9 mouse cellular contexts compared by ENCODE assay signal in genomic region chr11:74720668-74721067, GRCm38 (mm10). TPM values are rescaled to one million over a fixed set of nuclear protein-coding genes. Genes with fewer than 3 reads are reported as not detected.
DNase-seq lines count a peak whose midpoint lies in the region; ATAC-seq and TF ChIP-seq lines count a peak whose summit lies in the region.
"Had no signal": no experiment of that assay in that cellular context is flagged by ENCODE, and none has a peak within 500 bp of the region (broad histone marks: within the 10 kb centered on the region; RNA-seq: fewer than 3 reads in every experiment).

No protein-coding gene starts in this region.

- no peak overlapping the region for H3K4me3 ChIP-seq in heart, embryonic 14.5 days (ENCODE audit: control insufficient read depth in 1 of 2, insufficient read depth in 1 of 2, low read depth in 1 of 2, low read length in 2 of 2)
- H3K4me3 ChIP-seq in CH12.LX (replicated peaks in 1 of 3; ENCODE audit: low read depth in 2 of 3, low read length in 2 of 3, poor library complexity in 1 of 3) = no peak overlapping the region
- H3K4me3 ChIP-seq in liver, embryonic 13.5 days (replicated peaks) = peak overlapping the region; percentile 33

- ATAC-seq in heart, embryonic 14.5 days (ENCODE audit: insufficient number of reproducible peaks, insufficient read depth, low FRiP score, low read depth) = no peak
- no peak for ATAC-seq in liver, embryonic 13.5 days (ENCODE audit: low read depth)
- ATAC-seq in activated CD4-positive, CD25-positive, alpha-beta regulatory T cell, adult 4 months = no peak

- TF ChIP-seq EP300 in CH12.LX (IDR thresholded peaks at IDR 0.05; ENCODE audit: low read length) = no peak

- peak overlapping the region; percentile 56; the same call in 1 of the 2 replicates for H3K9ac ChIP-seq in heart, embryonic 14.5 days (ENCODE audit: low read length)
- H3K9ac ChIP-seq in CH12.LX (ENCODE audit: insufficient read depth, low read depth) = 0 out of 2 replicates have a peak overlapping the region, but pooled peaks have one; percentile 18
- H3K9ac ChIP-seq in liver, embryonic 13.5 days = peak overlapping the region; percentile 50

- intact Hi-C loops in heart, postnatal 10 days (cut with DNase I) = no loop called here

- TF ChIP-seq RAD21 in CH12.LX (IDR thresholded peaks at IDR 0.05; ENCODE audit: low read depth, low read length) = no peak

- peaks cover 0 to 38% of the 10 kb centered on the region in 2 experiments; a peak in 3 of 4 replicates for H3K4me1 ChIP-seq in heart, embryonic 14.5 days (ENCODE audit: control insufficient read depth in 2 of 2, insufficient read depth in 2 of 2, low read length in 2 of 2)
- peaks cover 3 to 36% of the 10 kb centered on the region in 2 experiments; a peak in 3 of 4 replicates for H3K4me1 ChIP-seq in CH12.LX (ENCODE audit: control insufficient read depth in 1 of 2, insufficient read depth in 2 of 2)
- H3K4me1 ChIP-seq in liver, embryonic 13.5 days (replicated peaks) = peaks cover 57% of the 10 kb centered on the region

- WGBS in heart, embryonic 14.5 days = 51% methylated on average over 1 of the region's 1 CpGs
- WGBS in liver, embryonic 13.5 days (ENCODE audit: insufficient replicate concordance) = 61% methylated on average over 1 of the region's 1 CpGs

- H3K36me3 ChIP-seq in heart, embryonic 14.5 days (ENCODE audit: control insufficient read depth, insufficient read depth, low read length) = no peaks in the 10 kb centered on the region
- H3K36me3 ChIP-seq in CH12.LX (replicated peaks in 1 of 2; ENCODE audit: control insufficient read depth in 1 of 2, insufficient read depth in 1 of 2, low read length in 1 of 2) = peaks cover 0 to 13% of the 10 kb centered on the region in 2 experiments
- no peaks in the 10 kb centered on the region for H3K36me3 ChIP-seq in liver, embryonic 13.5 days

- no peak for DNase-seq in heart, postnatal 10 days
- no peak for DNase-seq in CH12.LX (ENCODE audit: extremely low read depth)
- peak; percentile 83 for DNase-seq in R1 (ENCODE audit: low read depth, low spot score)
- no peak for DNase-seq in liver, embryonic 13.5 days
- no peak for DNase-seq in adrenal gland, postnatal 10 days
- DNase-seq in lung, postnatal 25 days (ENCODE audit: low spot score) = no peak
- DNase-seq: cerebellum, postnatal 36 days had no signal

- TF ChIP-seq POLR2A in CH12.LX (IDR thresholded peaks at IDR 0.05; ENCODE audit: low read depth, low read length) = no peak

- H3K4me2 ChIP-seq in heart, embryonic 14.5 days (ENCODE audit: low read length) = peak overlapping the region; percentile 52
- peak overlapping the region; percentile 71 for H3K4me2 ChIP-seq in CH12.LX (ENCODE audit: insufficient read depth, low read depth, poor library complexity, severe bottlenecking)
- peak overlapping the region; percentile 56 for H3K4me2 ChIP-seq in liver, embryonic 13.5 days

- dilution Hi-C loops in CH12.LX (cut with MboI; ENCODE audit: extremely low pct_ligation_motif_present, extremely low pct_unique_long_range_greater_than_20kb, low sequenced_read_pairs) = no loop called here

- H3K79me2 ChIP-seq in CH12.LX (replicated peaks; ENCODE audit: control insufficient read depth, extremely low read depth, insufficient read depth, poor library complexity, severe bottlenecking) = peaks cover 72% of the 10 kb centered on the region

- H3K27me3 ChIP-seq in heart, embryonic 14.5 days (ENCODE audit: control insufficient read depth, insufficient read depth, low read length) = no peaks in the 10 kb centered on the region
- H3K27me3 ChIP-seq in CH12.LX (replicated peaks) = no peaks in the 10 kb centered on the region
- H3K27me3 ChIP-seq in liver, embryonic 13.5 days = no peaks in the 10 kb centered on the region

- in situ Hi-C loops in CH12.LX (cut with MboI; ENCODE audit: low pct_ligation_motif_present, low pct_unique_long_range_greater_than_20kb, low sequenced_read_pairs) = no loop called here

- H3K27ac ChIP-seq in heart, embryonic 14.5 days (replicated peaks in 1 of 2; ENCODE audit: control insufficient read depth in 1 of 2, insufficient read depth in 1 of 2, low read depth in 2 of 2, low read length in 2 of 2) = peak overlapping the region; percentile 39 to 57; a peak in 2 of 4 replicates
- no peak overlapping the region for H3K27ac ChIP-seq in CH12.LX (ENCODE audit: insufficient read depth, low read depth)
- H3K27ac ChIP-seq in liver, embryonic 13.5 days = peak overlapping the region; percentile 60

- H3K9me3 ChIP-seq in heart, embryonic 14.5 days (ENCODE audit: control insufficient read depth, low read length) = no peaks in the 10 kb centered on the region
- no peaks in the 10 kb centered on the region for H3K9me3 ChIP-seq in CH12.LX (replicated peaks; ENCODE audit: low read length)
- no peaks in the 10 kb centered on the region for H3K9me3 ChIP-seq in liver, embryonic 13.5 days (replicated peaks)

- no peak for TF ChIP-seq CTCF in CH12.LX (conservative IDR thresholded peaks at IDR 0.05 in 1 of 2, IDR thresholded peaks at IDR 0.05 in 1 of 2; ENCODE audit: low read depth in 2 of 2, low read length in 2 of 2)

TF ChIP-seq in CH12.LX, 34 proteins besides CTCF, POLR2A, EP300 and RAD21:
- TF ChIP-seq NELFE (IDR thresholded peaks at IDR 0.05; ENCODE audit: low read depth, low read length) = no peak
- no peak for TF ChIP-seq CHD1 (IDR thresholded peaks at IDR 0.05; ENCODE audit: low read depth, low read length)
- TF ChIP-seq UBTF (IDR thresholded peaks at IDR 0.05; ENCODE audit: low read depth, low read length) = no peak
- TF ChIP-seq MEF2A (IDR thresholded peaks at IDR 0.05; ENCODE audit: borderline replicate concordance, low read depth, low read length) = no peak
- TF ChIP-seq JUND (conservative IDR thresholded peaks at IDR 0.05; ENCODE audit: low read depth, low read length) = no peak
- no peak for TF ChIP-seq ZKSCAN1 (IDR thresholded peaks at IDR 0.05; ENCODE audit: borderline replicate concordance, low read depth, low read length)
- TF ChIP-seq IRF4 (IDR thresholded peaks at IDR 0.05; ENCODE audit: low read depth, low read length) = no peak
- no peak for TF ChIP-seq KAT2A (IDR thresholded peaks at IDR 0.05; ENCODE audit: insufficient replicate concordance, low read length)
- TF ChIP-seq MXI1 (IDR thresholded peaks at IDR 0.05; ENCODE audit: low read depth, low read length) = no peak
- TF ChIP-seq TCF12 (IDR thresholded peaks at IDR 0.05; ENCODE audit: low read depth, low read length) = no peak
- TF ChIP-seq USF1 (IDR thresholded peaks at IDR 0.05; ENCODE audit: low read depth, low read length) = no peak

RNA-seq across cellular contexts. Expression of gene Pafah1b1, which starts 3.8 kb away (rescaled TPM):
- polyA plus RNA-seq in heart, embryonic 14.5 days (2014; fragmentation: Nextera tagmentation; extraction: Ambion mirVana) = 66.6 and 71.4 TPM in 2 replicates
- total RNA-seq in heart, postnatal 10 days (2021) = 100 to 1,000 TPM; 236 to 281 TPM
- total RNA-seq in CH12.LX (2012; rRNA removed) (53.9 and 54.5 TPM in 2 replicates), CH12.LX (2014; rRNA removed) (107 and 143 TPM in 2 replicates)
- 136 and 140 TPM in 2 replicates for polyA plus RNA-seq in CH12.LX (2012; ENCODE audit: insufficient read length, low read depth)
- 38.9 and 49.9 TPM in 2 replicates for polyA plus RNA-seq in liver, embryonic 13.5 days (2015; fragmentation: Nextera tagmentation; extraction: Ambion mirVana)
- total RNA-seq in adrenal gland, postnatal 10 days (2021) = 100 to 1,000 TPM; 145 to 154 TPM
- 10 to 100 TPM; 59.5 to 79.2 TPM for polyA plus RNA-seq in activated CD4-positive, CD25-positive, alpha-beta regulatory T cell, adult 4 months (2017; shearing (Covaris generic))

RNA-seq across cellular contexts. Expression of gene Mettl16, which starts 50.0 kb away (rescaled TPM):
- 20.3 and 21.4 TPM in 2 replicates for polyA plus RNA-seq in heart, embryonic 14.5 days (2014; fragmentation: Nextera tagmentation; extraction: Ambion mirVana)
- 10 to 100 TPM in 1 of 2 experiments, 1 to 10 TPM in 1; 9.9 to 14.7 TPM for total RNA-seq in heart, postnatal 10 days (2021)
- 79.3 and 100 TPM in 2 replicates for total RNA-seq in CH12.LX (2012; rRNA removed)
- total RNA-seq in CH12.LX (2014; rRNA removed) = 80.0 and 90.7 TPM in 2 replicates
- 111 and 119 TPM in 2 replicates for polyA plus RNA-seq in CH12.LX (2012; ENCODE audit: insufficient read length, low read depth)
- polyA plus RNA-seq in liver, embryonic 13.5 days (2015; fragmentation: Nextera tagmentation; extraction: Ambion mirVana) = 34.8 and 40.3 TPM in 2 replicates
- total RNA-seq in adrenal gland, postnatal 10 days (2021) = 10 to 100 TPM; 19.3 to 21.3 TPM
- 10 to 100 TPM; 26.3 to 33.5 TPM for polyA plus RNA-seq in activated CD4-positive, CD25-positive, alpha-beta regulatory T cell, adult 4 months (2017; shearing (Covaris generic))
